Mouse (Mus musculus) cerebellum, postnatal 10 days (tissue): Measurements from ENCODE around the gene Crlf3.
A peak's percentile ranks its signal among the peaks of the same experiment; 100 is the strongest.

ENCODE experiments used
- DNase-seq, 2 experiments: peaks; one replicate each; pipeline ENCODE4 v3.0.0; 2021; ENCODE audit warnings: mixed read lengths in 2 of 2

Gene Crlf3

DNA sequence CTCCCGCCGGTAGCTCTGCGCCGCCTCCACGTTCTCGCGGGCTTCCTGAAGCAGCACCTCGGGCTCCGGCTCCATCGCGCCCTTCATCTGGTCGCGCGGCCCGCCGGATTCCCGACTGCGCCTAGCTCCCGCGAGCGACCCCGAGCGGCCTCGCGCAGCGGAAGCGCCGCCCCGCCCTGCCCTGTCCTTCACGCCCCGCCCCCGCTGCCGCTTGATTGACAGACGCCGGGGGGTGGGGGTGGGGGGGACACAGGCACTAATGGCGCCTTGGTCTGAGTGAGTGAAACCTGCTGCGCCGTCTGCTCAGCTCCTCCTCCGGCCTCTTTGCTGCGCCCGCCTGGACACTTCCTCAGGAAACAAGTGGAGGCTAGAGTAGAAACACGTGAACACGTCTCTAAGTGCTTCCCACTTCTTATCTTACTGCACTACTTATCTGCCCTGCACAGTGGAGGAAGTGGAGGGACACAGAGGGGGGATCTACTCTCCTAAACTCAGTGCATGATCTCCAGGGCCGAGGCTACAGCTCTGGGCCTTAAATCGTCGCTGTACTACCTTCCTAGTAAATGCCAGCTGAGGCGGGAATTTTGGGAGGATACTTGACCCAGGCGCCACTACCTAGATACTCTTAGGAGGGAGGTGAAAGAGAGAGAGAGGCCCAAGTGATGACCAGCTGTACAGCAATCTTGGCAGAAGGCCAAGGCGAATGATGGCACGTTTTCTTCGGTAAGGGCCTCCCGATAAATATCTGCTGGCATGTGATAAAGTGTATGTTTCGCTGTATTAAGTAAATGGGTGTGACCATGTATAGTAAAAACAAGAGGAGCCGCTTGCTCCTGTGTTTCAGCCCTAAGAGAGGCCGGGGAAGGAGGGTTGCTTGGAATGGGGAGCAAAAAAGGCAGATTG is at the start of gene Crlf3:
Gene Crlf3 (minus strand): TSS at position 166 of the 903 bp plus-strand sequence.
- peak; percentile 98 to 99 for DNase-seq

DNA sequence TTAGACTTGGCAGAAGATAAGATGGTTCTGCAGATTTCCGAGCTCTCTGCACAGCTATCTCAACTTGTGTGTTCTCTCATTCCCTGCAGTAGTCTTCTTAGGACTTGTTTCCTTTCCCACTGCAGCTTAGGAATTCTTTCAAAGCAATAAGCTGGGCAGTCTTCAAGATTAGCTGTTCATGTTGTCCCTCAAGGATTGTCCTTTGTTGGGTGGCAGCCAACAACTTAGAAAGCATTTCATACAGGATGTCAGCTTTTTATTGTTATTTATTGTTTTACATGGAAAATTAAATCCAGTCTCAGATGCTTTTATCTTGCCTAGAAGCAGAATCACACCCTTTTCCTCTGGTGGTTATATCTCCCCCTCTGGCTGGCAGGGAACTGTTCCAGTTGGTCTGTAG is 35.6 kb upstream of the Crlf3 start:
- no peak for DNase-seq

DNA sequence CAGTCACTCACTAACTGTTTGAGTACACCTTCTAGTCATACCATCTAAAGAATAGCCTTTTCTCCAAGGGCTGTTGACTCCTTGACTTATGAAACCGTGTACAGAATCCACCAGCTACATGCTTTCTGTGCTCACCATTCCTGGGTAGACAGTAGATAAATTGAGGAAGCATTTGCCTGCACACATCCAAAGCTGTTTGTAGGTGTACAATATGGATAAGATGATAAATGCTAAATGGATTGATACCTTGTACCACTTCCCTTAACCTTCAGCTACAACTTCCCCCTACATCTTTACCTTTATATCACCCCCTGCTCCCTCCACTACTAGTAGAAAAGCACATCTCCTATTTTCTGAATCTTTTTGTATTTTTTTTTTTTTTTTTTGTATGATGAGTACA is 23.6 kb upstream of the Crlf3 start:
- DNase-seq, result no peak

DNA sequence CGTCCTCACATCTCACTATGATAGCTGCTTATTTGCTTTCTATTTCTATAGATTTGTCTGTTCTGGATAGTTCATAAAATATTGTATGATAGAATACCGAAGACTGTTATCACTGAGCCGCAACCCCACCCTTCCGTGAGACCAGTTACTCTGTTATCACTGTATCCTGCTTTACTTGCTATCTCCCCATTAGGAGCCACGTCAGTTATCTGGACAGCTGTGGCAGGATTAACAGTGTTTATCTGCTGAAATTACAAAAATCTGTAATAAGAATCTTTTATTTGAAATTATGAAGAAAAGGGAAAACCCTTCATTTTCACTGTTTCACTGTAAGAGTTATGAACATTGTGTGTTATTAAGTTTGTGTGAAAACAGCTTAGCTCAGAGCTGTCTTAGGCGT is 20.5 kb upstream of the Crlf3 start:
- DNase-seq, result no peak

DNA sequence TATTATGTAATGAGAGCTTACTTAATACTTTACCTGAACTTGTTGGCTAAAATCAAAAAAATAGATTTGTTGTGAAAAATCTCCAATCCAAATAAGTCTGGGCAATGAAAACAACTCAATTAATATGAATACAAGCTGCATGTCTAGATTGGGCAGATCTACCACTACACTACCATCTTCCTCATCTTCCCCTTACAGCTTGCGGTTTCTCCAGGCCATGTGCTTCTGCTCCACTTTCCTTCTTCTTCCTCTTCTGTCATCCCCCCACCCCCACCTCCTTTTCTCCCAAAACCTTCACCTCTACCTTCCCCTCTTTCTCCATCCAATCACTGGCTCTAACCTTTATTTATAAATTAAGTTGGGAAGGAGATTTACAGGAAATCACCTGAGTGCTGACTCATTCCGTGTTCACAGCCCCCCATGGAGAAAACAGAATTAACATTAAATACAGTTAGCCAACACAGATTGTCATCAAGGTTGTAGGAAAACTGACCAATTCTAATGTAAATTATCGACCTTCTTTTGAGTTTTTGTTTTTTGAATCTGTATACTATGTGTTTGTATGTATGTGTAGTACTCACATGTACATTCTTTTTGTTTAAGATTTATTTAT is 17.8 kb upstream of the Crlf3 start:
- no peak for DNase-seq

DNA sequence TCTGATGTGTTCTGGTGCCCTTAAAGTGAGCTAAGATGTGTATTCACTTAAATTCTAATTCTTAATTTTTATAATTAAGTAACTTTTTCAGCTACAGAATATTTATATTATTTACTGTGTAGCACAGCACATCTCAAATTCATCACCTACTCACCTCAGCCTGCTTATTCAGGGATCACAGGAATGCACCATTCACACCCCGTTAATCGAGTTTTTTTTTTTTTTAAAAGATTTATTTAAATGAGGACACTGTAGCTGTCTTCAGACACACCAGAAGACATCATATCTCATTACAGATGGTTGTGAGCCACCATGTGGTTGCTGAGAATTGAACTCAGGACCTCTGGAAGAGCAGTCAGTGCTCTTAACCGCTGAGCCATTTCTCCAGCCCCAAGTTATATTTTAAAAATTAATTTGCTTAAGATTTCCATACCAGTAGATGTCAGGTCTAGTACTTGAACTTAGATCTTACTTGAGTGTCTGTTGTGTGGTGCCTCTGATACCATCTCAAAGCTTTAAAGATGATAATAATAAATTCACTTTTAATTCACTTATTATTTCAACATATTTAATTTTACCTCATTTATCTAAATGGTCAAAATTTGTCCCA is 9.9 kb upstream of the Crlf3 start:
- no peak for DNase-seq

DNA sequence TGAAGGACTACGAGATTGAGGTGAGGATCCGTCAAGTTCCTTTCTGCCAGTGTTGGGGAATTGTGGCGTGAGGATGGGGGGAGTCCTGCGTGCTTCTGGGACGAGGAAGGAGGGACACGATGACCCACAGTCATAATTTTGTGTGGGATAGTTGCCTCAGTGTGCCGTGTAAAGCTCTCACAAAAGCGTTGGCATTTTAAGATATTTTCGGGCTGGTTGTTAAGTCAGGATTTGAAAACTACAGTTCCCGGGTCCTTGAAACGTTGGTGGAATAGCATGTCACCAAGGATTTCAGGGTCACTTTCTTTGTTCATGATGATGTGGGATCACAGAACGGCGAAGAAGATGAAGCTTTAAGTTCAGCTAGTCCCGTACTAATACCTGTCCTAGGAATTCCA is 9.0 kb upstream of the Crlf3 start:
- DNase-seq, result no peak

DNA sequence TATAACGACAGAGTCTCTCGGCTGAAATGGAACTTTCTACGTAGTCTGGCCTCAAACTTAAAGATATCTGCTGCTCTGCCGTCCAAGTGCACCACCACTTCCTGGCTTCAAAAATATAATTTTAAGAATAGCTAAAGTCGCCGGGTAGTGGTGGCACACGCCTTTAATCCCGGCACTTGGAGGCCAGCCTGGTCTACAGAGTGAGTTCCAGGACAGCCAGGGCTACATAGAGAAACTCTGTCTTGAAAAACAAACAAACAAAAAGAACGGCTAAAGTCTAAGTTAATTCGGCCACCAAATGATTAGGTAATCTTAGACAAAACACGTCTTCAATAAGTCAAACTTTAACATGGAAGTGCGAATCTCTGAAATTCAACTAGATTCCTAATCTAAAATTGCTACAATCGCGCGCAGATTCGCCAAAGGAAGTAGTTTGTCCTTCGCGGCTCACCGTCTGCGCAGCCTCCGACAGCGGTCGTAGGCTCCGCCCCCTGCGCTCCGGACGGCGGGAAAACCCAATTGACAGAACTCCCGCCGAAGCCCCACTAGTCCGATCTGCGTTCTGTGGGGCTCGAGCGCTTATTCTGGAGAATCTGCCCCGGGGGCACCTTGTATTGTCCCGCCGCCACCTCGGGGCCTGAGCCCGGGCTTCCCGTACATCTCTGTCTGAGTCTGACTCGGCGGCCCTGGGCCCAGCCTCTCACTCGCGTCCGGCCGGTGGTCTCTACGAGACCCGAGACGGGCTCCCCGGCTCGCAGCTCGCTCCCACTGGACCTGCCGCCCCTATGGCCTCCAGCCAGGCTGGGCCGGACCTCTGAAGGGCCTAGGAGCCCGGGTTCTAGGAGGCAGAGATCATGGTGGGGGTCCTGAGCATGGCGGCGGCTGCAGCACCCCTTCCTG is 8.4 kb upstream of the Crlf3 start, which contains the start of gene Atad5:
Gene Atad5 (plus strand): TSS at position 484 of the 900 bp plus-strand sequence.
- DNase-seq, result peak; percentile 96 to 97

DNA sequence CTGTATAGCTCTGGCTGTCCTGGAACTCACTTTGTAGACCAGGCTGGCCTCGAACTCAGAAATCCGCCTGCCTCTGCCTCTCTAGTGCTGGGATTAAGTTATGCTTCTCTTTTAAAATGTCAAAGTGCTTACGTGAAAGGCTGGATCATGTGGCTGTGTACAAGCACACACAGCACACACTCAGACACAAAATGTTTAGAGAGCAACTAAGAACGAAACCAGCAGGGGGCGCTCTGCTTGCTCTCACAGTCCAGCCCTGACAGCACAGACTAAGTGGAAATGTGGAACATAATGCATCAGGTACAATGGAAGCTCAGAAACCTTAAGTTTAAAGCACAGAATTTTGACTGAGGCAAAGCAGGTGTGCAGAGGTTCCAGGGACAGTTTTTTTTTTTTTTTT is 6.1 kb upstream of the Crlf3 start:
- peak; percentile 89 to 92 for DNase-seq

DNA sequence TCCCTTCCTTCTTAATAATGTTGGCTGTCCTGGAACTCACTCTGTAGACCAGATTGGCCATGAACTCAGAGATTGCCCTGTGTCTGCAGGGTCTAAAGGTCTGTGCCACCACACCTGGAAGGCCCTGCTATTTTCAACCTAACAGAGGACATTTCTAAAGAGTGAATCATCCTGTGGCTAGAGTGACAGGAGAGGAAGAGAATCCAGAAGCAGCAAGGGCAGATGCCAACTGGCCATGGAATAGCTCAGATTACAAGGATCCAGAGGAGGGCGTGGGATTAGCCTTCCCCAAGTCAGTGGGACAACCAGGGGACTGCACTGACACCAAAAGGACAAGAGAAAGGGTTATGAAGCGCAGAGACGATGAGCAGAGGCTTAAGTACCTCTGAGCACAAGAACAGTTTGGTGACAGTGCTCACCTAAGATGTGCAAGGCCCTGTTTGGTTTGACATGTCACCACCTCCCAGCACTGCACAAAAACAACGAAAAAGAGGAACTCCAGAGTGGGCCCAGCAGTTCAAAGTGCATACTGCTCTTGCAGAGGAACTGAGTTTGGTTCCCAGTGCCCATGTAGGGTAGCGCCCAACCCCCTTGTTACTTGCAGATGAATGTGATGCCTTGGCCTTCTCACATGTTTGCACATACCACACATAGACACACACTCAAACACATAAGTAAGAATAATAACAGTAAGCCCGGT is 4.7 kb upstream of the Crlf3 start:
- DNase-seq, result no peak

DNA sequence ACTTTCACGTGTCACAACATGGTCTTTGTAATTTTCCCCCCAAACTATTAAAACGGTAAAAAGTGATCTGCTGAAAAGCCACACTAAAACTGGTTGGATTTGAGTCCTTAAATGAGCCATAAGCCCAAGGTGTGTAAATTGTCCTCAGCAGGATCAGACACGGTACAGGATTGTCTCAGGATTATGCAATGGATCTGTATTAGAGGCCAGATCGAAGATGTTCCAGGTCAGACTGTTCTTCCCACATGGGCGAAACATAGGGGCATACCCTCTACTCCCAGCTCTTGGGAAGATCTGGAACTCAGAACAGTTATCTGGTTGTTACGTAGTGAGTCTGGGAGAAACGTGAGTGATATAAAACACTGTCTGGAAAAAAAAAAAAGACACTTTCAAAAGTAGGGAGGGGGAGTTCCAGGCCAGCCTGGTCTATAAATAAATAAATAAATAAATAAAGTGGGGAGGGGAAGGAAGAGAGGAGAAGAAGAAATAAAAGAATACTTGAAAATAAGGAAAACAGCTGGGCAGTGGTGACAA is 1.1 kb upstream of the Crlf3 start:
- no peak for DNase-seq

DNA sequence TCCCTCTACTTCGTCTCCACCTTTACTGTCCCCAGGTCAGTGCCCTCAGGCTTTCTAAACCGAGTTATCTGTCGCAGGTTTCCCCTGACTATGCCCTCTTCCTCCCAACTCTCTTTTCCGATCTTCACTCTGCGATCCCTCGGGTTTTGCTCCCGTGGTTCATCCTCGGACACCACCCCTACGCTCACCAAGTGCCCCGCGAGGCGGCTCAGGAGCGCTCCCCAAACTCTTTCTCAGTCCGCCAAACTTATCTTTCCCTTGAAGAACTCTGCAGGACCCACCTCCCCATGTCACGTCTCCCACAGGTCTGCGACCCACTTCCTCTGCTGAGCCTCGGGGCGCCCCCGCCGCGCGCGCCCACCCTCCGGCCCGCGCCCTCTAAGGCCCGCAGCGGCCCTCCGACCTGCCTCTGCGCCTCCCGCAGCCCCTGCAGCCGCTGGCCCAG is 388 bp downstream of the Crlf3 start:
- no peak for DNase-seq

DNA sequence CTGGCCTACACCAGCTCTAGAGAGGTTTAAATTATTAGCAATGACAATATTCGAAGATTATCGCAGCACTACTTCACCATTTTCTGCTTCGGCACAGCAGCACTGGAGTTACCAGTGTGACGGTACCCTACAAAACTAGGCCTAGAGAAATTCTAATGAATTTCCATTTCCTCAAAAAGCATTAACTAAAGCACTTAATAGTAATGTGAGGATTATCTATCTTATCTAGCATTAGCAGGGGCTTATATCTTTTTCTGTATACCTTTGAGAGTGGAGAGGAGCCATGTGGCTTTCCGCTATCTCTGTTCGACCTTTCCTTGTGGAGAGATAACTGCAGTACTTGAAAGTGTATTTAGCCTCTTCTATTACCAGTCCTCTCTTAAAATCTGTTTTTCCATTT is 1.0 kb downstream of the Crlf3 start:
- no peak for DNase-seq

DNA sequence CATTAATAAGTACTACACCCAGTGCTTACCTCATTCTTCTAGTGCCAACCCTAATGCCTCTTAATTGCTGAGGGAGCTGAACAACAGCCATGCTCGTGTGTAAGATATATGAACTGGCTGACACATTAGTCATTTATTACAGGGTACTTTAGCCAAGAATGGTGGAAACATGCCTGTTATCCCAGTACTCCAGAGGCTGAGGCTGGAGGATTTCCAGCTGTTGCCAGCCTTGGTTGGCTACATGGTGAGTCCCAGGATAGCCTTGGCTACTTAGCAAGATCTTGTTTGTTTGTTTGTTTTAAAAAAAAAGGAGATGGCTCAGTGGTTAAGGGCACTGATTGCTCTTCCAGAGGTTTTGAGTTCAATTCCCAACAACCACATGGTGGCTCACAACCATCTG is 2.0 kb downstream of the Crlf3 start:
- no peak for DNase-seq

DNA sequence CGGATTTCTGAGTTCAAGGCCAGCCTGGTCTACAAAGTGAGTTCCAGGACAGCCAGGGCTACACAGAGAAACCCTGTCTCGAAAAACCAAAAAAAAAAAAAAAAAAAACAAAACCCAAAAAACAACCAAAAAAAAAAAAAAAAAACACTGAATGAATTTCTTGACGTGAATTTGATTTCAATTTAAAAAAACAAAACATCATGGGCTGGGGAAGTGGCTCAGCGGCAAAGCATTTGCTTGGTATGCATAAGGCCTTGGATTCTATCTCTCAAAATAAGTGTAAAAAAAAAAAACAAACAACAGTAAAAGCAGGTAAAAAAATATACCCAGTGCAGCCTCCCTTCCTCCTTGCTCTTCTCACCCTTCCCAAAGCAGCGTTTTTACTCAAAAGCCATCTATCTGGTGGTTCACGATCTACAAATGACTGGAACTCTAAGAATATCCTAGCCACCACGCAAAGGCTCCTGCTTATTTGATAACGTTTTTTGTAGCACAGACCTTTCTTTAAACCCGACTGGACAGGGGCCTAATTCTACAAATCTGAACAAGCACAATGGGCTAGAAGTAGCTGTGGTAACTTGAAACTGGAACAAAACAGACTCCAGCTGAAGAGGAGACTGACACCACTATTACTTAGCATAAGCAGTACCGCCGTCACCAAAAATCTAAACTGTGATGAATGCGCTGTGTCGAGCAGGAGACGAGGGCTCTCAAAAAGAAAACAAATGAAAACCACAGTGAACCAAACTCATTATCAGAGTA is 2.8 kb downstream of the Crlf3 start:
- DNase-seq, result no peak

DNA sequence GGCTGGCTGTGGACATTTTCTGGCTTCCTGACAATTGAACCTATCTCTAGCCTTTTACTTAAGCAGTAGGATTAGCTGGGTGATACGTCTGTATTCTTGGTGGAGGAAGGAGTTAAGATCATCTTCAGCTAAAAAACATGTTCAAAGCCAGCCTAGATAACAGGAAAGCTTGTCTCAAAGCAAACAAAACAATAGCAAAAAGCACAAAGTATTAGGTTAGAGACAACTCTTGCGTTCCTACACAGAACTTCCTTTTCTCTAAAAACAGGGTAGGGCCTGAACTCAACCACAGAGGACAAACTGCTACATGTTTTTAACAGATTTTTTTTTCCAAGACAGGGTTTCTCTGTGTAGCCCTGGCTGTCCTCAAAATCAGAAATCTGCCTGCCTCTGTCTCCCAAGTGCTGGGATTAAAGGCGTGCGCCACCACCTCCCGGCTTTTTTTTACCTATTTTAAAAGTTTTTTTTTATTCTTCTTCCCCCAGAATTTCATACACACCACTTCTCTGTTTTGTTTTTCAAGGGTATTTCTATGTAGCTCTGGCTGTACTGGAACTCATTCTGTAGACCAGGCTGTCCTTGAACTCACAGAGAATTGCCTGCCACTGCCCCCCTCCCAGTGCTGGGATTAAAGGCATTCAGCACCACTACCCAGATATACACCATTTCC is 5.0 kb downstream of the Crlf3 start:
- DNase-seq, result no peak

DNA sequence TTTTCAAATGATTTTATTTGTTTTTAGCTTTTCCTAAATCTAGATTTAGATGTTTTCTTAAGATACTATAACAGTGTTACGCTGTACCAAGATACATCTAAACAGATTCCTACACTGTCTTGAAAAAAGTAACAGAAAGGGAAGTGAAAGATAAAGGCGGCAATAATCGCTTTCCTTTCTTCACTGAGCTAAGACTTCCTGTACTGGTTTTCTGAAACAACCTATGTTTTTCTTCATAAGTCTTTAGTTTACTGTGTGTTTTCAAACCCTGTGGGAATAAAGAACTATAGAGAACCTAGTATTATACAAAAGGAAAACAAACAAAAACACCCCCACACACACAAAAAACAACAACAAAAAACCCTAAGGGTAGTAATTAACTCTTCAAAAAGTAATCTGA is 8.4 kb downstream of the Crlf3 start:
- no peak for DNase-seq

DNA sequence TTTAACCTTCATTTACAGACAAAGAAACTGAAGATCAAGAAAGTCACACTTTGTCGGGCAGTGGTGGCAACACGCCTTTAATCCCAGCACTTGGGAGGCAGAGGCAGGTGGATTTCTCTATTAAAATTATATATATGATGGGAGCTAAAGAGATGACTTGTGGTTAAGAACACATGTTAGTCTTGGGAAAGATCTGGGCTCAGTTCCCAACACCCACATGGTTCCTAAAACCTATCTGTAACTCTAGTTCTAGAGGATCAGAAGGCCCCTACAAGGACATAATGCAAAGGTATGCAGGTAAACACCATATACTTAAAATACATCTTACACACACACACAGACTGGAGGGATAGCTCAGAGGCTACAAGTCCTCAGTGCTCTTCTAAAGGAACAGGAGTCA is 9.8 kb downstream of the Crlf3 start:
- DNase-seq, result no peak

DNA sequence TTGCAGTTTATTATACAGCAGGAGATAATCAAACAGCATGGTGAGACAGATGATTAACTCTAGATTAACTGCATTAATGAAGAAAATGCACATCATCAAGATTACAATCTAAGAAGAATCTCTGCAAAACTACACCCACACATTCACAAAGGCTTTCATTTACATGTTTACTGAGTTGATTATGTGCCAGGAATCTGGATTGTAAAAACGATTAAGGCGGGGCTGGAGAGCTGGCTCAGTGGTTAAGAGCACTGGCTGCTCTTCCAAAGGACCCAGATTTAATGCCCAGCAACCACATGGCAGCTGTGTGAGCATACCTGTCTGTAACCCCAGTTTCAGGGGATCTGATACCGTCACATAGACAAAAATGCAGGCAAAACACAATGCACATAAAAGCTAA is 11.0 kb downstream of the Crlf3 start:
- no peak for DNase-seq

DNA sequence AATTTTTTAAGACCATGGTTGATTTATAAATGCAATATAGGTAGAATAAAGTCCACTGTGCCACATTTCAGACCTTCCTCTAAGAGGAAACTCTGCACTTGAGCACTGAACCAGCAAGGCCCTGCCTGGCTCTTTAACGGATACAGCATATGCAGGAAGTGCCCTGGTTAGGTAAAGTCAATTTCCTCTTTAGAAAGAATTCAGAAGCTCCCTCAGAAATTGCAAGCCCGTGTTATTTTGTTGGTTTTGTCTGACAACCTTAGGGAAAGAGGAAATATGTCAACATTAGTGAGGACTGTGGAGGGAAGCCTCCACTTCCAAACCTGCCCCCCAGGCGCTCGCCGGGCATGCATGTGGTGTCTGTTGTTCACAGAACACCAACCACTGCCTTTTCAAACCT is 13.2 kb downstream of the Crlf3 start:
- DNase-seq, result no peak
